Mouse (Mus musculus): ENCODE results near the gene AL732309.1. TPM values are rescaled to one million over a fixed set of nuclear protein-coding genes. Genes with fewer than 3 reads are reported as not detected.

AL732309.1 gene
- polyA plus RNA-seq, 1 experiment from 2014 or later, result 2.4 TPM

- H3K9me3 ChIP-seq (ENCODE audit: control insufficient read depth, low read length), result no peaks in the 10 kb centered on the region
- H3K27me3 ChIP-seq (ENCODE audit: control insufficient read depth, insufficient read depth, low read length), result 0 out of 2 replicates have a peak, but pooled peaks cover 3% of the 10 kb centered on the region
- WGBS, result 1% methylated on average over 44 of the region's 44 CpGs
- peak within 1 kb of the TSS; percentile 86 to 87 for H3K4me3 ChIP-seq (ENCODE audit: control insufficient read depth in 1 of 2, insufficient read depth in 1 of 2, low read depth in 1 of 2, low read length in 2 of 2)
- H3K9ac ChIP-seq (ENCODE audit: low read length), result peak within 1 kb of the TSS; percentile 92
- peaks cover 35% of the 10 kb centered on the region for H3K36me3 ChIP-seq (ENCODE audit: control insufficient read depth, insufficient read depth, low read length)
- peak within 1 kb of the TSS; percentile 73 to 84 for H3K27ac ChIP-seq (replicated peaks in 1 of 2; ENCODE audit: control insufficient read depth in 1 of 2, insufficient read depth in 1 of 2, low read depth in 2 of 2, low read length in 2 of 2)
- peaks cover 5 to 16% of the 10 kb centered on the region in 2 experiments for H3K4me1 ChIP-seq (ENCODE audit: control insufficient read depth in 2 of 2, insufficient read depth in 2 of 2, low read length in 2 of 2)
- peak within 1 kb of the TSS; percentile 74 for H3K4me2 ChIP-seq (ENCODE audit: low read length)
- ATAC-seq (ENCODE audit: insufficient number of reproducible peaks, insufficient read depth, low FRiP score, low read depth), result peak; percentile 85
These were observed 35.5 kb downstream of the AL732309.1 start, which contains the start of gene Nelfb for GRCm38 (mm10) chr2:25211121-25211670. Nelfb (minus strand) TSS chr2:25211489.

GRCm38 (mm10) chr2:25210686-25211085 is 36.0 kb downstream of the AL732309.1 start:
- H3K4me2 ChIP-seq (ENCODE audit: low read length), result peak overlapping the region; percentile 74
- under 1% methylated on average over 24 of the region's 24 CpGs for WGBS
- peak overlapping the region; percentile 73 to 84 for H3K27ac ChIP-seq (replicated peaks in 1 of 2; ENCODE audit: control insufficient read depth in 1 of 2, insufficient read depth in 1 of 2, low read depth in 2 of 2, low read length in 2 of 2)
- peak overlapping the region; percentile 92 for H3K9ac ChIP-seq (ENCODE audit: low read length)
- peak overlapping the region; percentile 86 to 87 for H3K4me3 ChIP-seq (ENCODE audit: control insufficient read depth in 1 of 2, insufficient read depth in 1 of 2, low read depth in 1 of 2, low read length in 2 of 2)
- no peaks in the 10 kb centered on the region for H3K9me3 ChIP-seq (ENCODE audit: control insufficient read depth, low read length)
- peaks cover 40% of the 10 kb centered on the region for H3K36me3 ChIP-seq (ENCODE audit: control insufficient read depth, insufficient read depth, low read length)
- peak; percentile 10; the same call in 1 of the 2 replicates for ATAC-seq (ENCODE audit: insufficient number of reproducible peaks, insufficient read depth, low FRiP score, low read depth)
- H3K4me1 ChIP-seq (ENCODE audit: control insufficient read depth in 2 of 2, insufficient read depth in 2 of 2, low read length in 2 of 2), result peaks cover 5 to 16% of the 10 kb centered on the region in 2 experiments
- H3K27me3 ChIP-seq (ENCODE audit: control insufficient read depth, insufficient read depth, low read length), result 0 out of 2 replicates have a peak, but pooled peaks cover 3% of the 10 kb centered on the region

GRCm38 (mm10) chr2:25207593-25207992 is 39.1 kb downstream of the AL732309.1 start:
- H3K4me3 ChIP-seq (ENCODE audit: control insufficient read depth in 1 of 2, insufficient read depth in 1 of 2, low read depth in 1 of 2, low read length in 2 of 2), result no peak overlapping the region
- H3K9me3 ChIP-seq (ENCODE audit: control insufficient read depth, low read length), result no peaks in the 10 kb centered on the region
- no peak overlapping the region for H3K9ac ChIP-seq (ENCODE audit: low read length)
- no peak for ATAC-seq (ENCODE audit: insufficient number of reproducible peaks, insufficient read depth, low FRiP score, low read depth)
- no peak overlapping the region for H3K4me2 ChIP-seq (ENCODE audit: low read length)
- peaks cover 71% of the 10 kb centered on the region for H3K36me3 ChIP-seq (ENCODE audit: control insufficient read depth, insufficient read depth, low read length)
- 68% methylated on average over 1 of the region's 1 CpGs for WGBS
- peaks cover 5 to 16% of the 10 kb centered on the region in 2 experiments for H3K4me1 ChIP-seq (ENCODE audit: control insufficient read depth in 2 of 2, insufficient read depth in 2 of 2, low read length in 2 of 2)
- H3K27ac ChIP-seq (replicated peaks in 1 of 2; ENCODE audit: control insufficient read depth in 1 of 2, insufficient read depth in 1 of 2, low read depth in 2 of 2, low read length in 2 of 2), result no peak overlapping the region
- H3K27me3 ChIP-seq (ENCODE audit: control insufficient read depth, insufficient read depth, low read length), result no peaks in the 10 kb centered on the region

GRCm38 (mm10) chr2:25203631-25204214 is 42.9 kb downstream of the AL732309.1 start:
- 58% methylated on average over 4 of the region's 4 CpGs for WGBS
- no peak for ATAC-seq (ENCODE audit: insufficient number of reproducible peaks, insufficient read depth, low FRiP score, low read depth)
- H3K36me3 ChIP-seq (ENCODE audit: control insufficient read depth, insufficient read depth, low read length), result peaks cover 98% of the 10 kb centered on the region
- H3K4me2 ChIP-seq (ENCODE audit: low read length), result no peak overlapping the region
- H3K9ac ChIP-seq (ENCODE audit: low read length), result no peak overlapping the region
- H3K27me3 ChIP-seq (ENCODE audit: control insufficient read depth, insufficient read depth, low read length), result no peaks in the 10 kb centered on the region
- H3K9me3 ChIP-seq (ENCODE audit: control insufficient read depth, low read length), result no peaks in the 10 kb centered on the region
- H3K4me1 ChIP-seq (ENCODE audit: control insufficient read depth in 2 of 2, insufficient read depth in 2 of 2, low read length in 2 of 2), result no peaks in the 10 kb centered on the region; a peak in 1 of 4 replicates
- H3K27ac ChIP-seq (replicated peaks in 1 of 2; ENCODE audit: control insufficient read depth in 1 of 2, insufficient read depth in 1 of 2, low read depth in 2 of 2, low read length in 2 of 2), result no peak overlapping the region
- no peak overlapping the region for H3K4me3 ChIP-seq (ENCODE audit: control insufficient read depth in 1 of 2, insufficient read depth in 1 of 2, low read depth in 1 of 2, low read length in 2 of 2)

- no peak overlapping the region for H3K27ac ChIP-seq (replicated peaks in 1 of 2; ENCODE audit: control insufficient read depth in 1 of 2, insufficient read depth in 1 of 2, low read depth in 2 of 2, low read length in 2 of 2)
- no peaks in the 10 kb centered on the region for H3K9me3 ChIP-seq (ENCODE audit: control insufficient read depth, low read length)
- peaks cover 75% of the 10 kb centered on the region for H3K36me3 ChIP-seq (ENCODE audit: control insufficient read depth, insufficient read depth, low read length)
- no peak for ATAC-seq (ENCODE audit: insufficient number of reproducible peaks, insufficient read depth, low FRiP score, low read depth)
- peaks cover 6 to 13% of the 10 kb centered on the region in 2 experiments; a peak in 3 of 4 replicates for H3K4me1 ChIP-seq (ENCODE audit: control insufficient read depth in 2 of 2, insufficient read depth in 2 of 2, low read length in 2 of 2)
- H3K9ac ChIP-seq (ENCODE audit: low read length), result no peak overlapping the region
- no peak overlapping the region for H3K4me3 ChIP-seq (ENCODE audit: control insufficient read depth in 1 of 2, insufficient read depth in 1 of 2, low read depth in 1 of 2, low read length in 2 of 2)
- 90% methylated on average over 2 of the region's 2 CpGs for WGBS
- no peak overlapping the region for H3K4me2 ChIP-seq (ENCODE audit: low read length)
- H3K27me3 ChIP-seq (ENCODE audit: control insufficient read depth, insufficient read depth, low read length), result no peaks in the 10 kb centered on the region; the same call in 1 of the 2 replicates
These were observed 46.0 kb downstream of the AL732309.1 start for GRCm38 (mm10) chr2:25200631-25201030.

- Histone ChIP-seq H3K4me2 (ENCODE audit: low read length) (no peak overlapping the region), H3K4me1 (ENCODE audit: control insufficient read depth in 2 of 2, insufficient read depth in 2 of 2, low read length in 2 of 2) (peaks cover 9 to 26% of the 10 kb centered on the region in 2 experiments; a peak in 3 of 4 replicates), H3K27me3 (ENCODE audit: control insufficient read depth, insufficient read depth, low read length) (peaks cover 5% of the 10 kb centered on the region), H3K36me3 (ENCODE audit: control insufficient read depth, insufficient read depth, low read length) (peaks cover 48% of the 10 kb centered on the region), H3K4me3 (ENCODE audit: control insufficient read depth in 1 of 2, insufficient read depth in 1 of 2, low read depth in 1 of 2, low read length in 2 of 2) (no peak overlapping the region), H3K9me3 (ENCODE audit: control insufficient read depth, low read length) (no peaks in the 10 kb centered on the region), H3K27ac (replicated peaks in 1 of 2; ENCODE audit: control insufficient read depth in 1 of 2, insufficient read depth in 1 of 2, low read depth in 2 of 2, low read length in 2 of 2) (peak overlapping the region; percentile 36 to 82), H3K9ac (ENCODE audit: low read length) (no peak overlapping the region)
- ATAC-seq (ENCODE audit: insufficient number of reproducible peaks, insufficient read depth, low FRiP score, low read depth), result no peak
These were observed 48.7 kb downstream of the AL732309.1 start for GRCm38 (mm10) chr2:25197946-25198345.

- H3K36me3 ChIP-seq (ENCODE audit: control insufficient read depth, insufficient read depth, low read length), result peaks cover 41% of the 10 kb centered on the region
- H3K27ac ChIP-seq (replicated peaks in 1 of 2; ENCODE audit: control insufficient read depth in 1 of 2, insufficient read depth in 1 of 2, low read depth in 2 of 2, low read length in 2 of 2), result peak overlapping the region; percentile 75 to 82
- no peak for ATAC-seq (ENCODE audit: insufficient number of reproducible peaks, insufficient read depth, low FRiP score, low read depth)
- H3K9ac ChIP-seq (ENCODE audit: low read length), result no peak overlapping the region
- H3K4me1 ChIP-seq (ENCODE audit: control insufficient read depth in 2 of 2, insufficient read depth in 2 of 2, low read length in 2 of 2), result peaks cover 9 to 26% of the 10 kb centered on the region in 2 experiments; a peak in 3 of 4 replicates
- H3K4me2 ChIP-seq (ENCODE audit: low read length), result peak overlapping the region; percentile 72
- peaks cover 5% of the 10 kb centered on the region for H3K27me3 ChIP-seq (ENCODE audit: control insufficient read depth, insufficient read depth, low read length)
- no peak overlapping the region for H3K4me3 ChIP-seq (ENCODE audit: control insufficient read depth in 1 of 2, insufficient read depth in 1 of 2, low read depth in 1 of 2, low read length in 2 of 2)
- WGBS, result 24% methylated on average over 2 of the region's 2 CpGs
- no peaks in the 10 kb centered on the region for H3K9me3 ChIP-seq (ENCODE audit: control insufficient read depth, low read length)
These were observed 49.5 kb downstream of the AL732309.1 start for GRCm38 (mm10) chr2:25197191-25197590.

Data from heart, embryonic 14.5 days (tissue).